Mouse (Mus musculus) layer of hippocampus, postnatal 36 days (tissue): ENCODE results near the gene a. TPM values are rescaled to one million over a fixed set of nuclear protein-coding genes. Genes with fewer than 3 reads are reported as not detected.
"Not testable (repeated sequence)": the region's sequence is repeated elsewhere in the genome, so short reads cannot be mapped to it uniquely, and the experiment has no call there.

ENCODE experiments used
- DNase-seq, 2 experiments: peaks; one replicate each; pipeline ENCODE4 v3.0.0; 2022
- total RNA-seq, 2 experiments: library from RNA; stranded (reverse); gene quantifications; 2 replicates each; pipeline ENCODE4 v1.2.3; 2021

The a gene
- total RNA-seq, 2 experiments from 2014 or later, result not detected

DNA sequence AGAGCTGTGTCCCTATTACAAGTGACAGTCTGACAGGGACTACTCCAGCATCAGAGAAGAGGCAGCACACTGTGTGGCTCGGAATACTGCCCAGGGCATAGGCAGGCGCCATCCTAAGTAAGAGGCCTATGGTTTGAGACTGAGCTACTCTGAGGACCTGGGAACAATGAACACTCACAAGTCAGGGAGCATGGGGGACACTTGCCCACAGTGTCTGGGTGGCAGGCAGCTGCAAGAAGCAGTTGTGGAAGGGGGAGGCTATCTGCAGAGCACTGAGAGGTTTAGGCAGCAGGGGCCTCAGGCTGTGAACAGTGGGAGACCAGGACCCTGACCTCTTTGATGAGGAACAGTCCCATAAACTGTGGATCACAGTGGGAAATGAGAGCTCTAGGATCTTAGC, 137.1 kb downstream of the a start:
- DNase-seq, result no peak

DNA sequence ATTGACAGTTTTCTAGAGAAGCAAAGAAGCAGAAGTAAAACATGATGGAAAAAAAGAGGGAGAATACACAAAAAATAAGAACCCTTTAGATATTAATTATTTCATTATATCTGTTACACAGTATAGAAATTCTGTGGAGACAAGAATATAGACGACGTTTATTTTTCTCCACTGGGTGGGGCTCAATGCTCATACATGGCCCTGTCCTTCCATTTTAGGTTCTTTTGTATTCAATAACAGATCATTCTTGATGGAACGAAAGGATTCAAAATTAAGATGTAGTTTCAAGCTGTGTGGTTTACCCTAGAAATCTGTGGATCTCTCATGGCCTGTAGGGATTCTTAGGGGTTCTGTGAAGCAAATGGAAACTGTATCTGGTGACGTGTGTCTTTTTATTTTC, 142.7 kb downstream of the a start:
- DNase-seq, result no peak

DNA sequence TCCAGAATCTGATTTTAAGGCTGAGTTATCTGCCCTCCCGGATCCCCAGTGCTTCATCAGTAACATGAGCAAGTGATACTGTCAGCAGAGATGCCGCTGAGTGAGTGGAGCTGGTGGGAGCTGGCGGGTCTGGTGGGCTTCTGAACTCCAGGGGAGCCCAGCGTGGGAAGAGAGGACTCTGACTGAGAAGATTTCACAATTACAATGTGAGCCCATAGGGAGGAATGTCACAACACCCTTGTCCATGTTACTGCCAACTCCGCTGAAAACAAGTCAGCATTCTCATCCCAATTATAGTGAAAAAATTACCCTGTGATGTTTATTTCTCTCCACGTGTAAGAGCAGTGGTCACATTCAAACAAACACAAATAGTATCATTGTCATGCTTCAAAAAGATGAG, 144.9 kb downstream of the a start:
- DNase-seq, result no peak

DNA sequence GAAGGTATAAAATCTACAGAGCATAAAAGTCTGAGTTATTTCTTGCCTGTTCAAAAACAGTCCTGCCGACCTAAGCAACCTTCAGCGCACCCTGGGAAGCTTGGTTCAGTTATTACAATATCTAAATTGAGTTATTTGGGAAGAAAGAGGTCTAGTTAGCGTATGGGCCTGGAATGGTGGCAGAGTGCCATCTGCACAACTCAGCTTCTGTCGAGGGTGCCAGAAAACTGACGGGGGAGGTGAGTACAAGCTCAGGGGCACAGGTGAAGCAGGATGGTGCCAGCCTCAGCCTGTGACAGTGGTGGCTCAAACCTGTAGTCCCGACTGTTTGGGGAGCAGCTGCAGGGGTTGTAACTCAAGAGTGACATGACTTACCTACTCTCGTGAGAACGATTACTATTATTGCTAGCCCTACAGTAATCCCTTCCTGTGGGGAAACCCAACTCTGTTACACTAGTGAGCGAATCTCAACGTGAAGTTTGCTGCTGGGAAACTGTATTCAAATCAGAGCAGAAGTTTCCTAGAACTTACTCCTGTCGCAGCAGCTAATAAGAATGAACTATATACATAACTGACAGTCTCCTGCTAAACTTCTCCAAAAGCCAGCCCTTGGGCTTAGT, 145.4 kb downstream of the a start:
- DNase-seq, result no peak

DNA sequence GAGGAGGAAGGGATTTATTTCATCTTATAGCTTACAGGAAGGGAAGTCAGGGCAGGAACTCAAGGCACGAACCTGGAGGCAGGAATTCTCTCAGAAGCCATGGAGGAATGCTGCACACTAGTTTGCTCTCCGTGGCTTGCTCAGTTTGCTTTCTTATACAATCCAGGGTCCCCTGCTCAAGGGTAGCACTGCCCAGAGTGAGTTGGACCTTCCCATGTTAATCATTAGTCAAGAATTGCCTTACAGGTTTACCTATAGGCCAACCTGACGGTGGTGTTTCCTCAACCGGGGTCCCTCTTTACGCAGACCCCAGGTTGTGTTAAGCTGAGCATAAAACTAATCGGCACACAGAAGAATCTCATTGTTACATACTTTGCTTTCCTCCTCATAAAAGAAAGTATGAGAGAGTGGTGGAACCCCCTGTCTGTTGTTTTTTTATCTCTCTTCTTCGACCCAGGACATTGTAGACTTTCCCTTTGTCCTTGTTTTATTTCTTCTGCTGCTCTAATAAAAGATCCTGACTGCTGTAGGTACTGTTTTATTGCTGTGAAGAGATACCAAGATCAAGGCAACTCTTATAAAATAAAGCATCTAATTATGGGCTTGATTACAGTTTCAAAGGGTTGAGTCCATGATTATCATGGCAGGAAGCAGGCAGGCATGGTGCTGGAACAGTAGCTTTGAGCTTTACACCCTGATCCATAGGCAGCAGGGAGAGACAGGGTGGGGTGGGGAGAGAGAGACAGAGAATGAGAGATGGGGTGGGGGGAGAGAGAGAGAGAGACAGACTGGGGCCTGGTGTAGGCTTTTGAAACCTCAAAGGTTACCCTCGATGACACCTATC, 146.6 kb downstream of the a start:
- no peak for DNase-seq

DNA sequence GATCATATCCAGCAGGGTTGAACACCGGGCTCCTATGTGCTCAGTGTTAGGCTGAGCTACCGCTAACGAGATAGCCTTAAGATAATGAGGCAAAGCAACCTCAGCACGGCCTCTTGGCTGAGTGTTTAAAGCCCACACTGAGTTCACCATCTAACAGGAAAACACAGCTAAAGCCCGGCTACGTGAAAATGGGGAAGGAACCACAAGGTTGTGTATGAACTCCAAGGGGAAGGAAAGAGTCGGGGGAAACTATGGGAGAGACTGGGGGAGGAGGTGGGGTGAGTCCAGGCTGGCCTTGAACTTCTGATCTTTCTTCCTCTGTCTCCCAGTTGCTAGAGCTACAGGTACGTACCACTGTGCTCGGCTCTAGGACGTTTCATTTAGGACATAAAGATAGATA, 150.8 kb downstream of the a start:
- DNase-seq, result no peak

DNA sequence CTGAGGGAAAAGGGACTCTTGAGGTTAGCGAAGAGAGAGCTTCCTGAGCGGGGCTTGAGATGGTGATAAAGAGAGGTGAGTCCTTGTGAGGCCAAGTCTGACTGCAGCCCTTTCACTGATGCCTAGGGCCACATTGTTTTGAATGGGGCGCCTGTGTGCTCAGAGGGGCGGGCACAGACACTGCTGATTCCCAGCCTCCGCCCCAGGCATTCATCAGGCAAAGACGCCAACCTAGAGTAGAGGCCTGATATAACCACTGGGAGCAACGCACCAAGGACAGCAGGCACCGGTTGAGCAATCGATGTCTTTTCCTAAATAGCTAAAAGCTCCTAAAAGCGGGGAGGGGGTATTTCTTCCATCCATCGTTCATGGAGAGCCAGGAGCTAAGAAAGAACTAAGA, 151.3 kb downstream of the a start:
- DNase-seq, result no peak

DNA sequence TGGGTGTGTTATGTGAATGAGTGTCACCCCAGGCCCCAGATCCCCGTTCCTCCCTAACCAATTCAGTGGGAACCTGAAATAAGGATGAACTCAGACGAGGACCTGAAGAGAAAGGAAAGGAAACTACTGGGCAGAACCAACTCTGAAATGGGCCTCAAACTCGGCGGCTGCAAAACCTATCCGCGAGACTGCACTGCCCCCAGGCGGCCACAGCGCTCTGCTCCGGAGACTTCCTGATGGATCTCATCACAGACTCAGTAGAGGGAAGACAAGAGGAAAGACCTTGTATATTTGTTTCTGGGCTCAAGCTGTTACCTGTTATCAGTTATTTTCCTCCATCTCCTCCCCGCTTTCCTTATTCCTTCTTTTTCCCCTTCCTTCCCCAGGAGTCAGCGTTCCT, 151.9 kb downstream of the a start:
- peak; percentile 76 to 80 for DNase-seq

DNA sequence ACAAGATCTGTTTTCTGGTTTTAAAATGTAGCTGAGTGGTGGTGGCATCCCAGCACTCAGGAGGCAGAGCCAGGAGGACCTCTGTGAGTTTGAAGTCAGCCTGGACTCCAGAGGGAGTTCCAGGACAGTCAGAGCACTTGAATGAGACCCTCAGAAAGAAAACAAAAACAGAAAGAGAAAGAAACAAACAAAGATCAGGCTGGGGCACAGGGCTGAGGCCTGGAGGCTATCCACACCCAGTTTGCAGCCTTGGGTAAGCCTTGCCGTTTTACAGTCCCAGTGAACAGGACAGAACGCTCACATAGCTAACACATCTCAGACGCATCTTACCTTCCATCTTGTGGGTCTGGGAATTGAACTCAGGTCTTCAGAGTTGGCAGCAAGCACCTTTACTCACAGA, 155.7 kb downstream of the a start:
- DNase-seq, result no peak

DNA sequence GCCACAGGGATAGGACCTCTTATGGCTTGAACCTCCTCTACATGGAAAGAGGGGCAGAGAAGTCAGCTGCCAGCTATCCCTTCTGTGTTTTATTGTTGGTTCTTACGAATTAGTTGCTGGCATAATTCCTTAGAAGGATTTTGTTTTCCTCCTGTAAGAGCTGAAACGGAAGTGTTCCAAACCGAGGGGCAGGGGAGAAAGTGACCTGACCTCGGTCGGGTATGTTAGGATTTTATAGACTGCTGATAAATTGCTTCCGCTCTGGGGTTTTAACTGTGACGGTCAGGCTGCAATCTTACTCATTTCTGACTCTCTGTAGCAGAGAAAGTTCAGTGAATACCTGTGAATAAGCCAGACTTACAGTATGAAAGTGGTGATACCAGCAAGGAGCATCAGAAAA, 158.2 kb downstream of the a start:
- DNase-seq, result no peak

DNA sequence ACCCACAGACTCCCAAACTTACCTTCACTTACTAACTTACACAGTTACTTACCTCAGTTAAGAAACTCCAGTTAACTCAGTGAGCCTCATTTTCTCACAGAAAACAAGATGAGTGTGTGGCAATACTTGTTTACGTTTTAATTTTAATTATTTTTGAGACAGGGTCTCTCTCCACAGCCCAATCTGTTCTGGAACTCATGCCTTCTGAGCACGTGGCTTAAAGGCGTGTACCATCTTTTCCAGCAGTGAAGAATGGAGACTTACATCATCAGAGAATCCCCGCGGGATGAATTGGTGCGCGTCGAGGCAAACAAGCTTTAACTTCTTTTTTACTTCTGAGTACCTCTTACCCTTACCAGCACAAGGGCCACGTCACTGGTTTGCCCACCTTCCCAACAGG, 158.7 kb downstream of the a start:
- no peak for DNase-seq

DNA sequence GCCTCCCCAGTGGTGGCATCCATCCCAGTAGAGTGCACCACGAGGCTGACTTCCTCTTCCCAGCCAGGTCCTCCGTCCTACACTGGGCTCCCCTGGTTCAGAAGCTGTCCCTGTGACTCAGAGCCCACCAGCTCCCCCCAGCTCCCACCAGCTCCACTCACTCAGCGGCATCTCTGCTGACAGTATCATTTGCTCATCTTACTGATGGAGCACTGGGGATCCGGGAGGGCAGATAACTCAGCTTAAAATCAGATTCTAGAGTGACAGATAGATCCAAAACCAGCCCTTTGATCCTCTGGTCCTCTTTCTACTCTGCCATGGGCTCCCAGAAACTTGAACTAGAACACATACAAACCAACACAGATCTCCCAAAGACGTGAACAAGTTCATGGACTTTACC, 159.4 kb downstream of the a start:
- DNase-seq, result no peak

DNA sequence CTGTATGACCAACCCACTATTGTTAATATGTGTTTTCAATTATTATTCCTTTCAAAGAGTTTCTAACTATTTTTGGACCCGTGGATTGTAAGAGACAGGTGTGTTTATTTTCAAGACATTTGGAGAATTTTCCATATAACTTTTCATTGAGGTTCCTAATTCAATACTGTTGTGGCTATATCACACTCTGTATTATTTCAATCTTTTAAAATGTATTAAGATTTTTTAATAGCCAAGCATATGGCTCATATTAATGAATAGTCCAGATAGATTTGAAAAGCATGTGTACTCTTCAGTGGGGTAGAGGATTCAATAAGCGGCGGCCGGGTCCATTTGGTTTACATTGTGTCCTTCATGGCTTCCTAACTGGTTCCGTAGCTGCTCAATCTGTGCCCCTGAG, 168.3 kb downstream of the a start:
- DNase-seq, result no peak

DNA sequence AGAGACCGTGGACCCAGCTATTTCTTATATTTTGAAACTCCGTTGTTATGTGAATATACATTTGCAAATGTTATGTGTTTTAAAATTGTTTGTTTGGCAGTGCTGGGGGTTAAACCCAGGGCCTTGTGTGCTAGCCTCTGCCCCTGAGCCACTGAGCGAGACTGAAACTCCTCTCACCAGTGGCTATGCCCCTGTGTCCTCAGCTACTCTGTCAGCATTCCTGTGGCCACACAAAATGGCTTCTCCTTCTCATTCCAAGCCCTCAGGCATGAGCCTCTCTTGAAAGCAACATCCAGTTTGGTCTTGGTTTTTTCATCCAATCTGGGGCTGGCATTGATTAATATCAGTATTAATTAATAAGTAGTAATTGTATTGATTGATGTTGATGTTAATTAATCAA, 168.7 kb downstream of the a start:
- no peak for DNase-seq

DNA sequence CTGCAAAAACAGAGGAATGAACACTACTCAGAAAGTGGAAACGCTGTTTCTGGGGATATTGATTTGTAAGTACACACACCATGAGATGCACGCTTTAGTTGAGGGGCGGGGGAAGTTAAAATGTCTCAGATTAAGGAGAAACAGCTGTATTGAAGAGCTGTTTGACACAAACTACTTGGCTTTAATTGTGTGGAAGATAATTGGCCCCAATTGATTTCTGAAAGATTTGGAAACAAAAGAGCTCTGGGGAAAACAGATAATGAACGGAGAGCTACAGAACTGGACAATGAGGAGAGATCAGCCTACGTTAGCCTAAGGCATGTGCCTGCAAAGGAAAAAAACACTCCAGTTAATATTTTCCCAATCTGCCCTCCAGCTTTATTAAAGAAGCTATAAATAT, 172.0 kb downstream of the a start:
- DNase-seq, result no peak

DNA sequence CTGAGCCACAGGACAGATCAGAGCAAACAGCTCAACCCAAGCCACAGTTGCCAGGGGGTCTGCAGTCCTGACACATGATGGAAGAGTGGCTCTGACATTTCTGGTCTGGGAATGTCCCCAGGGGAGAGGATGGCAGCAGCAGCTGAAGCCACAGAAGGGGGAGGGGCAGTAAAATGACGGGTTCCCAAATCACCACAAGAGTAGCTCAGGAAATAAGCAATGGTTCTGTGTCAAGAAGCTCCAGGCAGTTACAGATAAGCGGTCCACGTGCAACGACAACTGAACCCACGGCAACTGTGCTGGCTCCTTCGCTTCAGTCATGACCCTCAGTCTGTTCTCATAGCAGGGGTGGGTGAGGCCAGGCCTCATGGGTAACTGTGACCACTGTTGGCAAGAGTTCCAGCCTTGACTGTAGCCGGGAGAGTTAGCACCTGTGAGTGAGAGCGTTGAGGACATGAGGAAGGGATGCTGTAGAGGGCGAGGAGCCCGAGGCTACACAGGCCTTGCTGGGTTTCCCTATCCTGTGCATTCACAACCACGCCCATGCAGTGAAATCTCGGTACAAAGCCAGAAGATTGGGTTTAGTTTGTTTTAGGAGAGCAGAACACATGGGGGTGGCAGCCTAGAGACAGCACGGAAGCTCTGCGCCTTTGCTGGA, 178.7 kb downstream of the a start:
- not testable (repeated sequence) for DNase-seq

DNA sequence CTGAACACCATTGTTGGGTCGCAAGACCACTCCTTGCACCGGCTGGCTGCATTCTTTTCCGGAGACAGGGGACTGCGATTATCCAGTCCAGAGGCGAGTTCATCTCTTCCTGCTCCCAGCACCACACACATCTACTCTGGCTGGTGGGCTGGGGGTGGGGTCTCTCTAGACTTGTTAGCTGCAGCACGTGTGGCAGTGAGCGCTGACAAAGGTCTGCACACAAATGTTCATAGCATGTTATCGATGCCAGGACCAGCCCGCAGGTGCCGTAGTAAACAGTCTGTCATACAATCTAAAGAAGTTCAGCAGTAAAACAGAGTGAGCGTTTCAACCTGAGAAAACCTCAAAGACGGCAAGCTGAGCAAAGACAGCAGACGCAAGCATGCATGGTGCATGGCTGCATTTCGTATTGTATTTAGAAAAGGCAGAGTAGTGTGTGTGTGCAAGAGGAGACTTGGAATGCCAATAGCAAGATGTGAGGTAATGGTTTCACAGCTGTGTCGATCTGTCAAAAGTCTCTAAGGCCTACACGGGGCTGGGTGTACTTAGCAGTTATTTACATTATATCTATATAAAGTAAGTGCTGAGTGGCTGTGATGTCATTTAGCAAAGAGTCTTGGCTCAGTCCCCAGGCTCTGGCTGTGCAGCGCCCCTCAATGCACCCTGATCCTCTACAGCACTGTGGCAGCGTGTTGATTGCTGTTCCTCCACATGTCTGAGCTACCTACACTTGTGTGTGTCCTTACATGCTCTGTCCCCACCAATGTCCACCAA, 180.9 kb downstream of the a start:
- no peak for DNase-seq

DNA sequence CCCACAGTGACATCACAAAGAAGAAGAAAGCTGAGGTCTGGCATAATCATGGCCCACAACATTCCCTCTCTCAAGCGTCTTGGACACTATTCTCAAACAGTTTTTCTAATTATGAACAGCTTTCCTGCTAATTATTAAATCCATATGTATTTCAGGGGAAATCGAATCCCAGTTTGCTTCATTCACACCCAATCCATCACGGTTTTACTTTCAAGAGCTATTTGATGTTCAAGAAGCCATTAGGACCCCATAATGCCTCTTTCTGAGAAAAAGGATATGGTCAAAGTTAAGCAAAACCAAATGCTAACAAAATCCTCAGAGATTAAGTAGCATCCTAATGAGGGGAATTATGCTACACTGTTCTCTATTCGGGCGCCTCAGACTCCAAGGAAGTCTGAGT, 181.8 kb downstream of the a start:
- no peak for DNase-seq

DNA sequence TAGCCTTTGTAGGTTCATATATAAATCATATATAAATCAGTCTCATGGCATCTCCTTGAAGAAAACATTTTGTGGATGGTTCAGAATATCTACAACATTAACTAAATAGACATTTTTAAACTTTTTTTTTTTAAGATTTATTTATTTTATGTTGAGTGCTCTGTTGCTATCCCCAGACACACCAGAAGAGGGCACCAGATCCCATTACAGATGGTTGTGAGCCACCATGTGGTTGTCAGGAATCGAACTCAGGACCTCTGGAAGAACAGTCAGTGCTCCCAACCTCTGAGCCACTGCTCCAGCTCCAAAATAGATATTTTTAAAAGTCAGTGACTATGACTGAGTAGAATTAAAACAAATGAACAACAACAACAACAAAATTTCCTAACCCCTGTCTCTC, 195.4 kb downstream of the a start:
- DNase-seq, result no peak

DNA sequence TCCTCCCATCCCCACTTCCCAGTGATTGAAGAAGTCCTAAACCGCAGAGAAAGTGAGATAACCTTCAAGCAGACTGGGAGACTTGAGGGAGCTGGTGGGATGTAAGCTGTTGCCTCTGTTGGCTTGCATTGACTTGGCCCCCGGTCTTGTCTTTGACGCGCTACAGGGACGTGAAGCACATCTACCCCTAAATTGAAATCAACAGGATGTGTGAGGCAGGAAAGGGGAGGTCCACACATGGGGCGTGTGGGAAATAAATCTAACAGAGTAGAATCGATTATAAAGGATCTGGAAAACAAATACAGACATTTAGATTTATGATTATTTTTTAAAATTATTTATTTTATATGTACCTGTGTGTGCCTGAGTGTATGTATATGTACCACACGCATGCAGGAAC, 200.2 kb downstream of the a start:
- DNase-seq, result no peak

DNA sequence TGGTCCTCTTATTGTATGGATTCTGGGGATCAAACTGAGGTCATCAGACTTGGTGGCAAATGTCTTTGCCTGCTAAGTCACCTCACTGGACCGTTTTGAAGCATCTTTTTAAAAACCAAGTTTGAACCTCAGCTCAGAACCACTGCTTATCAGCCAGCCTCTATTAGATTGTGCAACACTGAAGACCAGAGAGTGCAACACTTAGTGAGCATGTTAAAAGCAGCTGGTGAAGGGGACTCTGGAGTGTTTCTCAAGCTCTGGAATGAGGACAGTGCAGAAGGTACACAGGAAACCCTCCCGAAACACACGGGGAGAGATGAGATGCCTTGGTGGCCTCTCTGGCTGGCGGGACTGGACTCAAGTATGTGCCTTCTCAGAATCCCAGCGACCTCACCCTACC, 200.9 kb downstream of the a start:
- no peak for DNase-seq

DNA sequence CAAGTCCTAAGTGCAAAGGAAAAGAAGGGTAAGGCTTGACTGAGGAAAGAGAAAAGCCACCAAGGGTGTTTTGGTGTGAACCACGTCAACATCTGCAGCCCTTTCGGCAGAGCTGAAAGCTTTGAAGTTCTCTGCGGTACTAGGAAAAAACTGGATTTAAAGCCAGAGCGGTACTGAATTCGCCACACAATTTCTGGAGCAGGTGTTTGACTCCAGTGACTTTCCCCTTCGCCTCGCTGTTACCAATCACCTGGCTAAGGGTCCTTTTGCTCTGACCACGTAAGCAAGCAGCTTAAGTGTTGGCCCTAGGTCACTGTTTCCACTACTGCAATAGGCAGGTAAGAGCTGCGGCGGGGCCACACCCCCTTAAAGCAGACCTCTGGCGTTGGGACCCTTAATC, 214.3 kb downstream of the a start:
- no peak for DNase-seq

DNA sequence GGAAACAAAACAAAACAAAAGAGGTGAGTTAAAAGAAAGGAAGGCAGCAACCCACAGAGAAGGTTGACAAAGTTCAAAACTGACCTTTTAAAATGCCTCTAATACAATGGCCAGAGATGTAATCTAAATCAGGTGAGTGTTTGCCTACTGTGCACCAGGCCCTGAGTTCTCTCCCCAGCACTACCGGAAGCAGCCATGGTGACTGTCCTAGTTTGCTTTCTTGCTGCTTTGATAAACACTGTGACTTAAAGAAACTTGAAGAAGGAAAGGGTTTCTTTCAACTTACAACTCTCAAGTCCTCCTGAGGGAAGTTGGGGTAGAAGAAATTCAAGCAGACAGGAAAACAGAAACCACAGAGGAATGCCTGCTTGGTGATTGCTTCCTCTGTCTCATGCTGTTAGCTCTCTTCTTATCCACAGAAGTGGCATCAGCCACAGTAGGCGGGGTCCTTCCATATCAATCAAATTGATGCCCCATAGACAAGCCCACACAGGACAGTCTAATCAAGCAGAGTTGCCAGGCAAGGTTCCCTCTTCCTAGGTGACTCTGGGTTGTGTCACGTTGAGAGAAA, 220.0 kb downstream of the a start:
- no peak for DNase-seq
